Mouse (Mus musculus) thymus, adult 2 months (tissue): ENCODE measurements around the gene Osbpl8. TPM values are rescaled to one million over a fixed set of nuclear protein-coding genes. Genes with fewer than 3 reads are reported as not detected.

ENCODE experiments used
- DNase-seq: peaks from one replicate; pipeline ENCODE4 v3.0.0; 2021
- H3K27ac ChIP-seq: fragments of 200-500 bp; 2 replicates; pipeline ENCODE4 v1.5.1; 2012; ENCODE audit warnings: low read length, control low read depth; ENCODE audit not compliant: control insufficient read depth, insufficient read depth
- H3K27me3 ChIP-seq: fragments of 200-500 bp; 2 replicates; pipeline ENCODE4 v1.6.1; 2012; ENCODE audit warnings: mild to moderate bottlenecking, low read length, moderate library complexity, mixed read lengths; ENCODE audit not compliant: control insufficient read depth, insufficient read depth
- H3K36me3 ChIP-seq: fragments of 200-500 bp; 2 replicates; pipeline ENCODE4 v1.6.1; 2012; ENCODE audit warnings: mild to moderate bottlenecking, low read length, moderate library complexity; ENCODE audit not compliant: control insufficient read depth, insufficient read depth
- H3K4me1 ChIP-seq: fragments of 200-500 bp; replicated peaks from 2 replicates; pipeline ENCODE4 v1.6.1; 2012; ENCODE audit warnings: low read length; ENCODE audit not compliant: control insufficient read depth, insufficient read depth
- H3K4me3 ChIP-seq: fragments of 200-500 bp; 2 replicates; pipeline ENCODE4 v1.5.1; 2012; ENCODE audit warnings: mild to moderate bottlenecking, low read length, control low read depth, moderate library complexity; ENCODE audit not compliant: control insufficient read depth, insufficient read depth
- CTCF ChIP-seq: fragments of 200-500 bp; IDR thresholded peaks from 2 replicates; pipeline ENCODE4 v1.5.1; 2012; ENCODE audit warnings: mild to moderate bottlenecking, control low read depth, low read length, moderate library complexity, borderline replicate concordance; ENCODE audit not compliant: control insufficient read depth, poor library complexity, insufficient read depth; ENCODE audit errors: extremely low read depth
- POLR2A ChIP-seq: fragments of 200-500 bp; IDR thresholded peaks from 2 replicates; pipeline ENCODE4 v1.6.1; 2012; ENCODE audit warnings: mild to moderate bottlenecking, low read length, control low read depth, moderate library complexity; ENCODE audit not compliant: control insufficient read depth, poor library complexity, insufficient read depth; ENCODE audit errors: extremely low read depth
- WGBS: fragments of 180-500 bp; shearing (Covaris S2); methylation state at CpG from one replicate; pipeline ENCODE4 v1.1.7; 2018; 5-methylcytosine and 5-hydroxymethylcytosine counted together
- polyA plus RNA-seq: library from polyadenylated mRNA; depleted of rRNA; stranded (reverse); fragments of >200 nt; gene quantifications from 2 replicates; pipeline ENCODE4 v1.2.3, GENCODE M21; 2012

The Osbpl8 gene
- polyA plus RNA-seq, 1 experiment, result 22.0 TPM

DNA sequence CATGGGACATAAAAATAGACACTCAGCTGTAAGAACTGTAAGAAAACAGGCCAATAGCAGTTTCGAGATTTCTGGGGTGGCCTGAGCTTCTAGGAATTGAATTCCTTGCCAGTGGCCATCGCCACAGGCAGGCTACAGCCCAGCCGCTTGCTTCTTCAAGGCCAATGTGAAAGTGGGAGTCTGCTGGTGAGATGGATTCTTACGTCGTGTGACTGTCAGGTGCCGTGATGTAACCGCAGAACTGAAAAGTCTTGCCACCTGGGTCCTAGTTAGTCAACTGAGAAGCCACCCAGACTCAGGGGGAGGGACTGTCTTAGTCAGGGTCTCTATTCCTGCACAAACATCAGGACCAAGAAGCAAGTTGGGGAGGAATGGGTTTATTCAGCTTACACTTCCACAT, 40.4 kb upstream of the Osbpl8 start:
- Histone ChIP-seq H3K4me1 (peaks cover 3% of the 10 kb centered on the region; the same call in 1 of the 2 replicates), H3K27me3 (no peaks in the 10 kb centered on the region), H3K36me3 (no peaks in the 10 kb centered on the region), H3K4me3 (no peak overlapping the region), H3K27ac (no peak overlapping the region)
- WGBS, result 84% methylated on average over 7 of the region's 7 CpGs
- TF ChIP-seq CTCF (no peak), POLR2A (no peak)
- no peak for DNase-seq

DNA sequence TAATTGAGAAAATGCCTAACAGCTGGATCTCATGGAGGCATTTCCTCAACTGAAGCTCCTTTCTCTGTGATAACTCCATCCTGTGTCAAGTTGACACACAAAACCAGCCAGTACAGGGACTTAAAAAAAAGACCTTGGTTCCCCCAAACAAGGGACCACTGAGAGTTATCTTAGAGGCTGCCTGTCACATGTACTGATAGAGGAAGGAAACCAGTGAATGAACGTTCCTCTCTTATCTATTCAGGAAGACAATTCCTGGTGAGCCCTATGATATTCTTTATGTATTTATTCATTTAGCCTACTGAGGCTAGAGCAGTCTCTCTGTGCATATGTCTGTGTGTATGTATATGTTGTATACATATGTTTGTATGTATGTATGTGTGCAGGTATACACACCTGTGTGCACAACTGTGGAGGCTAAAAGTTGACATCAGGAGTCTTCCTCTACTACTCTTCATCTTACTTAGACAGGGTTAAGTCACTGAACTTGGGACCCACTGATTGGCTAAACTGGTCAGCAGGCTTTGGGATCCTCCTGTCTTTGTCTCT, 39.7 kb upstream of the Osbpl8 start:
- 27% methylated on average over 1 of the region's 1 CpGs for WGBS
- Histone ChIP-seq H3K27me3 (no peaks in the 10 kb centered on the region), H3K36me3 (no peaks in the 10 kb centered on the region), H3K27ac (no peak overlapping the region), H3K4me3 (no peak overlapping the region), H3K4me1 (0 out of 2 replicates have a peak, but pooled peaks cover 3% of the 10 kb centered on the region)
- TF ChIP-seq CTCF (no peak), POLR2A (no peak)
- DNase-seq, result no peak

DNA sequence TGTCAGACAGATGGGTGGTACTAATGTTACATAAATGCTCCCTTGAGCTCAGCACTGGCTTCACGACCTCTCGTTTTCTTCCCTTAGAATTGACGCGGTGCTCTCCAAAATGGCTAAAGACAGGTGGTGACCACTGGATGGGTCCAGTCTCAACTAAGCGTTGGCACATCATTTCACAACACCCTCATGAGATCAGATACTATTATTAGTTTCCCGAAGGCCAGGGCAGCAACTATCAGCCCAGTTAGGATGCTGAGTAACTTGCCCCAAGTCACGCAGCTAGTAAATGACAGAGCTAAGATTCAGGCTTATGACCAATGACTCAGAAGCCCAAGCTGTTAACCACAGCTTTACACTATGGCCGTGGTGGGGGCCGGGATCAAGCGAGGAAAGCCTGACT, 37.2 kb upstream of the Osbpl8 start:
- Histone ChIP-seq H3K27ac (no peak overlapping the region), H3K4me1 (0 out of 2 replicates have a peak, but pooled peaks cover 3% of the 10 kb centered on the region), H3K27me3 (no peaks in the 10 kb centered on the region), H3K36me3 (no peaks in the 10 kb centered on the region), H3K4me3 (no peak overlapping the region)
- no peak for DNase-seq
- WGBS, result 94% methylated on average over 10 of the region's 10 CpGs
- no peak for TF ChIP-seq CTCF
- TF ChIP-seq POLR2A, result no peak

DNA sequence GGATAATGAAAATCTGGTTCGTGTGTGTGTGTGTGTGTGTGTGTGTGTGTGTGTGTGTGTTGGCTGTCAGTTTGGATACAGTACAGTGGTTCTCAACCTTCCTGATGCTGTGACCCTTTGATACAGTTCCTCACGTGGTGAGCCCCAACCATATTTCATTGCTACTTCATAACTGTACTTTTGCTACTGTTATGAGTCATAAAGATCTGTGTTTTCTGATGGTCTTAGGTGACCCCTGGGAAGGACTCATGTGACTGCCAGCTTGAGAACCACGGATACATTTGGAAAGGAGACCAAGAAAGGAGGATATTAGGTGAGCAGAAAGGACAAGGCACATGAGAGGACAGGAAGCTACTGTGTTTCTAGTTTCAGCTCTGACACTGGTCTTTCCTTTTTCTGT, 36.1 kb upstream of the Osbpl8 start:
- Histone ChIP-seq H3K36me3 (no peaks in the 10 kb centered on the region), H3K4me3 (no peak overlapping the region), H3K27ac (no peak overlapping the region), H3K4me1 (no peaks in the 10 kb centered on the region), H3K27me3 (no peaks in the 10 kb centered on the region)
- WGBS, result 56% methylated on average over 3 of the region's 3 CpGs
- TF ChIP-seq POLR2A, result no peak
- no peak for TF ChIP-seq CTCF
- no peak for DNase-seq

DNA sequence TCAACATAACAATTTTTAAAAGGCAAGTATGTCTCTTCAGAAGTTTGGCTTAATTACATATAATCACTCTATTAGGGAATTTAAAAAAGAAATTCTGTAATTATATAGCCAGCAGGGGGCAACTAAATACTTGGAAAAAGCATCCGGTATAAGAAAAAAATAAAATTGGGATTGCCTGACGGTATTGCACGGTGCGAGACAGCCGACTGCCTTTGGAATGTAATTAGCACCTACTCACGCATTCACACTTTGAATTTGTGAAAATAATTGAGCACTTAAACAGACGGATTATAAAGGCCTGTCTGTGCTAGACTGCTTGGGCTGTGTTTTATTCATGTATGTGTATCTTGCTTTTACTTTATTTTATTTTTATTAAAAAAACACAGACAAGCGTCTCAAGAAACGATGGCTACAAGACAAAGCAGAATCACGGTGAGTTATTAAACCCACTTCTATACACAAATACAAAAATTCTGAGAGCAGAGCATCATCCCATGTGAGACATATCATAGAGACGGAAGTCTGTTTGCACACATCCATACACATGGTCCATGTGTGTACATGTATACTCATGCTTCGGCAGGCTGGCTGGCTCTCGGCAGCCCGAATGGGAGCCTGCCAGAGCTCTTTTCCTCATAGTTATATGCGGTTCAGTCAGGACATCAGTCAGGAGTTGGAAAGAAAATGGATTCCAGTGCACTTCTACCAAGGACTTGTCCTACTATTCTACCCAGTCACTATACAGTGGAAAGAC, 34.5 kb upstream of the Osbpl8 start:
- no peak for DNase-seq
- Histone ChIP-seq H3K4me1 (no peaks in the 10 kb centered on the region), H3K27ac (no peak overlapping the region), H3K36me3 (no peaks in the 10 kb centered on the region), H3K4me3 (no peak overlapping the region), H3K27me3 (no peaks in the 10 kb centered on the region)
- 94% methylated on average over 15 of the region's 15 CpGs for WGBS
- TF ChIP-seq CTCF (no peak), POLR2A (no peak)

DNA sequence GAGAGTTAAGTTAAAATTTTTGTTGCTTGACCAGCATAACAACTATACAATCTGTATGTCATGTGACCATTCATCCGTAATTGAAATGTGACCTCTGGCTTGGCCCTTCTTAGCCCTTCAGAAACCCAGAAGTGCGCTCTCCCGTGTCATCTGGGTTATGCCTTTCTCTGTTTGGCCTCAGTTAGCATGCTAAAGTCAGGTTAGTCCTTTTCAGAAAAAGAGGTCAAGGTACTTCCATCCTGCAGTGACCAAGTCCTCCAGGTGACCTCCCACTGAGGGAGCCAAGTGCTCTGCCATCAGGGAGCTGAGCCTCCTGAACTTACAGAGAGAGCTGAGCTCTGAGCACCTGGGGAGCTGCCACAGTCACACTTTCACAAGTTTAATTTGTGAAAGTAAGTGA, 33.7 kb upstream of the Osbpl8 start:
- no peak overlapping the region for H3K4me3 ChIP-seq
- no peaks in the 10 kb centered on the region for H3K4me1 ChIP-seq
- no peaks in the 10 kb centered on the region for H3K27me3 ChIP-seq
- no peaks in the 10 kb centered on the region for H3K36me3 ChIP-seq
- WGBS, result 96% methylated on average over 3 of the region's 3 CpGs
- H3K27ac ChIP-seq, result no peak overlapping the region
- no peak for DNase-seq
- no peak for TF ChIP-seq CTCF
- no peak for TF ChIP-seq POLR2A
